Mouse (Mus musculus) heart, adult 2 months (tissue): ENCODE results near the gene Tsen34.

ENCODE experiments used
- CTCF ChIP-seq: fragments of 200-600 bp; IDR thresholded peaks from 2 replicates; pipeline ENCODE4 v1.8.1; 2022; ENCODE audit warnings: antibody characterized with exemption, mild to moderate bottlenecking, moderate library complexity
- EP300 ChIP-seq: fragments of 200-500 bp; IDR thresholded peaks from 2 replicates; pipeline ENCODE4 v1.6.1; 2011; ENCODE audit warnings: low read depth, low read length, control low read depth; ENCODE audit not compliant: insufficient read depth
- POLR2A ChIP-seq: fragments of 200-500 bp; IDR thresholded peaks from 2 replicates; pipeline ENCODE4 v1.6.1; 2011; ENCODE audit warnings: mild to moderate bottlenecking, low read depth, low read length, control low read depth; ENCODE audit not compliant: insufficient read depth

- TF ChIP-seq POLR2A (no peak), CTCF (no peak), EP300 (no peak)
These were observed 48.4 kb upstream of the Tsen34 start for GRCm38 (mm10) chr7:3644348-3644671.
